Mouse (Mus musculus) c-Kit-positive CD71-positive TER-119-positive erythroid progenitor cells, embryonic 14.5 days (primary cell): ENCODE measurements around the gene Arrdc3.

Source experiments
- DNase-seq: peaks from one replicate; pipeline ENCODE4 v3.0.0-alpha.2; 2013; ENCODE audit warnings: low spot score

Gene Arrdc3

DNA sequence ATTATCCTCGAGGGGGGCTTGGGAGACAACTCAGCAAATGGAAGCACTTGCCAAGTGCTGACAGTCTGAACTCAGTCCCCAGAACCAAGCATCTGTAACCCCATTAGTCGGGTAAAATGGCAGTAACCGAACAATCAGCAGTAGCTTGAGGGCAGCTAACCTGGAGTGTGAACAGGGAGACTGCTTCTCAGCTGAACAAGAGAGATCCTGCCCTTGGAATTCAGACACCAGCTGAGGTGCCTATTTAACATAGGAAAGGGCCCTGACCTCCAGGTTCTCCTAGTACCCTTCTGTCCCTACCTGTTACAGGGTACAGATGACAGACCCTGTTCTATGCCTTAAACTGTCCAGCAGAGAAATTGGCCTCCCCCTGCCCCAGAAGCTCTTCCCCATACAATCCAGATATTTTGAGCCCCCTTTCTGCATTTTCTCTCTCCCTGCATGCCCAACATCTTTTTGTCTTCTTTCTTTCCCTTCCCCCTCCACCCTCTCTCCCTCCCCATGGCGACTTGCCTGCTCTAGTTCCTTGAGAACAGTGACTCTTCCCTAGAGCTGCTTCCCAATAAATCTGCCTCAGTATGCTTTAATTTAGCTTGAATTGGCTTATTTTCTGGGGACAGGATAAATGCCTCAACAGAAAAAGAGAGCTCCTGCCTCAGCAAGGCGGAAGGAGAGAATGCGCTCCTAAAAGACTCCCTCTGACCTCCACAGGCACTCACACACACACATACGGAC is 38.6 kb downstream of the Arrdc3 start:
- DNase-seq = no peak

DNA sequence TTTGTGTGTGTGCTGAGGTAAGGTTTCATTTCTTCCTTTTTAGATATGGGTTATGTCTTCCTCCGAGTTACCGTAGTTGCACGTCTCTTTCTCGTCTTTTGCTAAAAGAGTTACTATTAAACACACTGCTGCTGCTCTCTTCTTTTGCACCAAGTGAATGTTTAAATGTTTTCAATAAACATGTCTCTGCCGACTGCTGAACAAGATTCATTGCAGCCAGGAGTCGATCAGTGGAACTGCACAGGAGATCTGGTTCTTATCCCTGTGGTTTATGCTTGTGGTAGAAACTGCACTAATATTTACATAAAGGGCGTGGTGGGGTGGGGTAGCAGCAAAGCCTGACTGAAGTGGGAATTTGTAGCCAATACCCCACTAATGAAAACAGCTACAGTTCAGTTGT is 45.0 kb downstream of the Arrdc3 start:
- DNase-seq = no peak

DNA sequence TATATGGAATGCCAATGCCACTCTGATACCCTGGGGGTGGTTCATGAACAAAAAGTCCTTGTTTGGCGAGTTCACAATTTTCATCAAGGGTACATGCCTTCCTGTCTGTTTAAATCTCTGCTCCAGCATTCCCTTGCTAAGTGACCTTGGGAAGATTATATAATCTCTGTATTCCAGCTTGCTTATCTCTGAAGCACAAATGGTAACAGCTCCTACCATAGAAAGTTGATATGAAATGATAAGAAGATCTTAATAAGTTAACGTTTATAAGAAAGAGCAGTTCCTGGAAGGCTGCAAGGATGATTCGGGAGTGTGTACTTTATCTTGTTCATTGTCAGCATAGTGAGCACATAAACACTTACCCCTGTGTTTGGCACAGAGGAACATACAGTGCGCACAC is 46.8 kb downstream of the Arrdc3 start:
- DNase-seq = no peak

DNA sequence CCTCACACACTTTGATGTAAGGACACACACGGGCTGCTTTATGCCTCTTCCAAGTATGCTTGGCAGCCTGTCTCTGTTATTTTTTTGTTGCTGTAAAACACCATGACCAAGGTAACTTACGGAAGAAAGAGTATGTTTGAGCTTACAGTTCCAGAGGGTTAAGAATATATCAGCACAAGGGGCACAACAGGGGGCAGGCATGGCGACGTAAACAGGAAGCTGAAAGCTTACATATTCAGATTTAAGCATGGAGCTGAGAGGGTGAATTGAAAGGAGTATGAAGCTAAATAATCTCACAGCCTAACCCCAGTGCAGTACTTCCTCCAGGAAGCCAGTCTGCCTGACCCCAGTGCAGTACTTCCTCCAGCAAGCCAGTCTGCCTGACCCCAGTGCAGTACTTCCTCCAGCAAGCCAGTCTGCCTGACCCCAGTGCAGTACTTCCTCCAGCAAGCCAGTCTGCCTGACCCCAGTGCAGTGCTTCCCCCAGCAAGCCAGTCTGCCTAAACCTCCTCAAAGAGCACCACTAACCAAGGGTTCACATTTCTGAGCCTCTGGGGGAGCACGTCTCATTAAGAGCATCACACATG is 49.7 kb downstream of the Arrdc3 start:
- no peak for DNase-seq

DNA sequence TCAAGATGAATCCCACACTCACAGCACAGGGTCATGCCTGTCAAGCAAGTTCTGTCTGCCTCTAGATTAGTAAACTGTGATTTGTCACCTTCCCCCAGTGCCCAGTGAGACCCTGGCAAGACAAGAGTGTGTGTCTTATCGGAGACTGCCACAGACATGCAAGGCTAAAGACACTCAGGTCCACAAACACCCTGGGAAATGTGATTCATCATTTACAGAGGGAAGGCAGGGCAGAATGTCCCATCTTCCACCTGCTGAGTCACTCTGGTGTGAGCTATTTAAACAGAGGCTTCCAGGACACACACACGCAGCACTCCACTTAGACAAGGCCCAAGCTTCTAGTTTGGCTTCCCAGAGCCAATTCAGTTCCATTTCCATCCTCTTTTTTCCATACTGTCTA is 53.2 kb downstream of the Arrdc3 start:
- no peak for DNase-seq

DNA sequence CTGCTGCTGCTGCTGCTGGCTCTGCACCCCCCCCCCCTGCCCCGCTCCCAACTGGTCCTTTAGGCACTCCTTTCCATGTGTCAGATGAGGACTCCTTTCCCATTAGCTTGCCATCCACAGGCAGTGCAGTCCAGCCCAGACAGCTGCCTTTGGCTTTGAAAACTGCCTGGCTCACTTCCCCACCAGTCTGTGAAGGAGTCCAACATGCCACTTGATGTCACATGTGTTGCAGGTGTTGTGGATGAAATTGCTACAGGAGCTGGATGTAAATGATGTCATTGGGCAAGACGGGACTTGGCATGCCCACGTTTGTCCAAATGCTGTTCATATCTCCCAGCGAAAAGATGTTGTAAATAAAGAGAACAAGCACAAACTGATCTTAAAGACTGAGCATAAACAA is 56.0 kb downstream of the Arrdc3 start:
- no peak for DNase-seq

DNA sequence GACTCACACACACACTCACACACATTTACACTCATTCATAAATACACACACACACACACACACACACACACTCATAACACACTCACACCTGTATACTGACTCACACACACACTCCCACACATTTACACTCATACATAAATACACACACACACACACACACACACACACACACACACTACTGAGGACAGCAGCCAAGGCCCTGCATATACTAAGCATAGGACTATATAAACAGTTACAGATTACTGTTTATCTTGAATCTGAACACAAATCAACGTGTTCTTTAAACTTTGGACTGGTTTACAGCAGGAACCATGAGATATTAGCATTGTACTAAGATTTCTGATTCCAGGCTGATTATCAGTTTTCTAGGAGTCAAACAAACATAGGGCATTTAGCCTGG is 56.7 kb downstream of the Arrdc3 start:
- DNase-seq = no peak

DNA sequence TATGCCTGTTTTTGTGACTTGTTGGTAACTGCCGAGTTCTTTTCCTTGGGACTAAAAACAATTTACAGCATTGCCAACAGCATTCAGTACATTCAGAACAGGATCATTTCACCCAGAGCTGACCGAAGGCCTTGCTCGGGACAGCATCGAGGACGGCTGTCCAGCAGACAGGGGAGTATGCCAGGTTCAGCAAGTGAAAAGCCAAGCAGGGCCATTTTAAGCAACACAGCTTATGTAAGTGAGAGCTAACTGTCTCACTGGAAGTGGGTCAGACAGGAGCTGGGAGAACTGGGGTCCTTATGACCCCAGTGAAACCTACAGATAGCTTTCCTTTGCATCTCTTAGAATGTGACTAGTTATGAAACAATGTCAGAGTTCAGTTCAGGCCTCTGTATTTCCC is 57.2 kb downstream of the Arrdc3 start:
- DNase-seq = no peak

- DNase-seq = no peak
Measured at GRCm38 (mm10) chr13:80940860-80941630, 57.9 kb downstream of the Arrdc3 start.

DNA sequence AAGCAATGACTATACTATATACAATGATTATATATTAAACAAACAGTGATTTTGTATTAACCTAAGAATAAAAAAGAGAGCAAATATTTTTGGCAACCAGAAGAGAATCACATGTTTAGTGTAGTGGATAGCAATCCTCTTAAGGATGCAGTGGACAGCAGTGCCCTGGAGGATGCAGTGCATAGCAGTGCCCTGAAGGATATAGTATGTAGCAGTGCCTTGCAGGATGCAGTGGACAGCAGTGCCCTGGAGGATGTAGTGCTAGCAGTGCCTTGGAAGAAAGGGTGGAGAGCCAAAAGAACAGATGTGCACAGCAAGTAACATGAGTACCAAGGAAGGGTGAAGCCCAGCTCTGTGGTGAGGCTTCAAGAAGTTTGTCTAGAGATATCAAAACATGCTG is 61.3 kb downstream of the Arrdc3 start:
- no peak for DNase-seq
